Mouse (Mus musculus): ENCODE measurements around the gene Brinp3. TPM values are rescaled to one million over a fixed set of nuclear protein-coding genes. Genes with fewer than 3 reads are reported as not detected.
"Not testable (repeated sequence)": the region's sequence is repeated elsewhere in the genome, so short reads cannot be mapped to it uniquely, and the experiment has no call there.

Gene Brinp3
- 1.0 and 1.2 TPM in 2 replicates for polyA plus RNA-seq (2012; rRNA removed)

GRCm38 (mm10) chr1:146494681-146495331, at the start of gene Brinp3:
Gene Brinp3, plus strand, starts transcription at chr1:146494760.
- no peak for DNase-seq (ENCODE audit: low spot score)

- DNase-seq (ENCODE audit: low spot score): no peak
Observed at GRCm38 (mm10) chr1:146494221-146494620, 339 bp upstream of the Brinp3 start.

- DNase-seq (ENCODE audit: low spot score): no peak
Observed at GRCm38 (mm10) chr1:146495386-146495785, 826 bp downstream of the Brinp3 start.

DNA sequence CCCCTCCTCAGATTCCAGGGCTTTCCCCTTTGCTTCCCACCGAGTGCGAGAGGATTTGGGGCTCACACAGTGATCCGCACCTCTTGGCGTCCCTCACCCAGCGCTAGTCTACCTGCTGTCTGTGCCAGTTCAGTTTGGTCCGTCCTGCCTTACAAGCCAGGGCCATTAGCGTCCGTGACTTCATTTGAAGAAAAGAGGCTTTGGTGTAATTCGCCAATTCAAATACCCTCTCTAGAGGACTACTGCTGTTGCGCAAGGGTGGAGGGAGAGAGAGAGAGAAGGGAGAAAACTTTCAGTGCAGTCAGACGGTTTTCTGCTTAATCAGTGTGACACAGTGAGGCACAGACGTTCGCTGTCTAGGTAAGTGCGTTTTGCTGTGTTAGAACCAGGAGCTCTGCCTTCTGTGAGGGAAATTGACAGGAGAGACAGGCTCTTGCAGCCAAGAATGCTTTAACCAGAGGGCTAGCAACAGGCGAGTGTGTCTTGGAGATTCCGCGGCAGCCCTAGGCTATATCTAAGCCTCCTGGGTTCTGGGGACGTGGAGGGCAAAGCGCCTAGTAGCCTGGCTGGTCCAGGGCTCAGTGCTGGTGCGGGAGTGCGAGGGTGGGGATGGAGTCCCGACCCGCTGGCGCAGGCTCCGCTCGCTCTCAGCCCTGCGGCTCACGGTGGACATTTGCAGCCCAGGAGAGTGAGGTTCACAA, 3.0 kb downstream of the Brinp3 start:
- DNase-seq (ENCODE audit: low spot score): peak; percentile 25

- DNase-seq (ENCODE audit: low spot score): no peak
Observed at GRCm38 (mm10) chr1:146498085-146498779, 3.7 kb downstream of the Brinp3 start.

- DNase-seq (ENCODE audit: low spot score): no peak
Observed at GRCm38 (mm10) chr1:146498780-146499114, 4.2 kb downstream of the Brinp3 start.

- no peak for DNase-seq (ENCODE audit: low spot score)
Observed at GRCm38 (mm10) chr1:146515377-146515776, 20.8 kb downstream of the Brinp3 start.

DNA sequence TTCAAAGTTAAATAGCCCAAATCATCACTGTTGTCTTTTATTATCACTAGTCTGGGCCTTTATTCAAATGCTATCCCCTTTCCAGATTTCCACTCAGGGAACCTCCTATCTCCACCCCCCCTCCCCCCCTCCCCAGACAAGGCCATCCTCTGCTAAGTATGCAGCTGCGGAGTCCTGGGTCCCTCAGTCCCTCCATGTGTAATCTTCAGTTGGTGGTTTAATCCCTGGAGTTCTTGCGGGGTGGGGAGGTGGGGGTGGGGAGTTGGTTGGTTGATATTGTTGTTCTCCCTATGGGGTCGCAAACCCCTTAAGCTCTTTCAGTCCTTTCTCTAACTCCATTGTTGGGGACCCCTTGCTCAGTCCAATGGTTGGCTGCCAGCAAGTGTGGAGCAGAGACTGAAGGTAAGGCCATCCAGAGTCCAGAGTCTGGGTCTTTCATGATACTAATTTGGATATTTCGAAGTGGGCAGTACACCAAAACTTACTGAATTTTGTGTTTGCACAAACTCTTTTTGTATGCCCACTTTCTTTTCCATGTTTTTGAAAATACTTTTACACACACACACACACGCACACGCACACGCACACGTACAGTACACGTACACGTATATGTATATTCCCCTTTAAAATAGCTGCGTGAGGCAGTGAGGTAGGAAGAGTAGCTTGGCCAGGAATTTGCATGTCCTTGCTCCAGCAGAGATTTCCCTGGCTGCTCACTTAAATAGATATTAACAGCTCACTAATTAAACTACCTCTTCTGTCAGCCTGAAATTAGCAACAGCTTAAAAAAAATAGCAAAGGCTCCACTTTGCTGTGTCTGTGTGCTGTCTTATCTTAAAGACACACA, 29.4 kb downstream of the Brinp3 start:
- no peak for DNase-seq (ENCODE audit: low spot score)

DNA sequence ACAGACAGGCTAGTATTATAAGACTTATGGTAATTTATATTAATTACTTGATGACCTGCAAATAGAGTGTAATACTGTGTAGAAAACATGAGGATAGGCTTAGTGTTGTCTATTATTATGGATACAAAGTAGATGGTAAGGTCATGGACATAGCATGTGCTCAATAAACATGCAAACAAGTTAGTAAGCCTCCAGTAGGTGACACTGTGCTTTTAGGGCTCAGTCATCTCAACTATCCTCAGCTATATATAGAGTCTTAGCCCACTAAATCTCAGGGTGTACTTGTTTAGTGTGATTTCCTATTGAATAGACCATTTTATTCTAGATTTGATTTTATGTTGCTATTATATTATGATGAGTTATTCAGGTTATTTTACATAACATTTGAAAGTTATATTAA, 34.0 kb downstream of the Brinp3 start:
- DNase-seq (ENCODE audit: low spot score): no peak

- DNase-seq (ENCODE audit: low spot score): no peak
Observed at GRCm38 (mm10) chr1:146546847-146547428, 52.4 kb downstream of the Brinp3 start.

- no peak for DNase-seq (ENCODE audit: low spot score)
Observed at GRCm38 (mm10) chr1:146556982-146557381, 62.4 kb downstream of the Brinp3 start.

- no peak for DNase-seq (ENCODE audit: low spot score)
Observed at GRCm38 (mm10) chr1:146562144-146562543, 67.6 kb downstream of the Brinp3 start.

DNA sequence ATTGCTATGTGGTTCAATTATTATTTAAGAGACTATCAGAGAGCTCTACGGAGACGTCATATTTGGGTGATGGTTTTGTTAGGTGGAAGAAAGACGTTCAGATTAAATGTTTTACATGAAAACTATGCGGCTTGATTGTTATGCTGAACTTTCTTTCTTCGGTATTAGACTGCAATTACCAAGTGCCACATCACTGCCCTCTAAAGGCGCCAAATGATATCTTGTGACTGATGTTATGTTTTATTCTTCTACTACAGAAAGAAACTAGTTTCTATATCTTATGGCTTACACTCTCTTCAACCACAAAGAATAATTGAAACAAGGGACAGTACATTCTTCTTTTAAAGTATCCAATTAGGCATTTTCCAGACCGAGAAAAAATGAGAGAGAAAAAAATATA, 89.6 kb downstream of the Brinp3 start:
- DNase-seq (ENCODE audit: low spot score): no peak

GRCm38 (mm10) chr1:146632895-146633294, 138.3 kb downstream of the Brinp3 start:
- DNase-seq (ENCODE audit: low spot score): no peak

DNA sequence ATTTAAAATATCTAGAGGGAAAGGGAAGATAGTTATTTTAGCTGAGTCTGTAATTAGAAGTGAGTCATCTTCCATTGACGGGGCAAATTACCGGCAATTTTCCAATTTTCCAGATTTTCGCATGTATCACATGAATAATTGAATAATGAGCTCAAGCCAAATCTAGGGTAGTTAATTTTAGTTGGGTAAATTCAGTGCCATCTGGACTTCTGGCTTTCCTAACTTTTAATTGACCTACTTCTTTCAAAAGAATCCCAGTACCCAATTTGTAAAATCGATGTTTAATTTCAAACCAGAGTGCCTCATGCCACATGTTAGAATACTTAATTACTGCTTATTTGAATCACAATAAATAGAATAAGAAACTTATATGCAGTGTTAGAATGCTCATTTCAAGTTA, 162.7 kb downstream of the Brinp3 start:
- no peak for DNase-seq (ENCODE audit: low spot score)

DNA sequence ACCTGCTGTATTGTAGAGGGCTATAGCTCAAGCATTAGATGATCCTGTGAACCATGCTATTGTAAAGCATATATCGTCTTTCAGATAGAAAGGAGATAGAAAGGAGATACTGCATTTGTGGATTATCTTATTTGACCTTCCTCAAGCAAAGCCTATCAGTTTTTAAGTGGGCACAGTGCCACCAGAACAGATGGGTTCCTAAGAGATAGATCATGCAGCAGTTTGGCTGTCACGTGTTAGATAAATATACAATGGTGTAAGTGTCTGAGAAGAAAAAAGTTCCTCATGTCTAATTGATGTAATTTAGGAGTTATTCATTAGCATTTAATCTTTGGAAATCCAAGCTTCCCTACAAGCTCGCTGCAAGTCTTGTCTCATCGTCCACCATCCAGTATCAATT, 206.2 kb downstream of the Brinp3 start:
- DNase-seq (ENCODE audit: low spot score): no peak

- DNase-seq (ENCODE audit: low spot score): no peak
Observed at GRCm38 (mm10) chr1:146719556-146719955, 225.0 kb downstream of the Brinp3 start.

GRCm38 (mm10) chr1:146724784-146725513, 230.4 kb downstream of the Brinp3 start:
- DNase-seq (ENCODE audit: low spot score): not testable (repeated sequence)

GRCm38 (mm10) chr1:146751066-146751465, 256.5 kb downstream of the Brinp3 start:
- no peak for DNase-seq (ENCODE audit: low spot score)

DNA sequence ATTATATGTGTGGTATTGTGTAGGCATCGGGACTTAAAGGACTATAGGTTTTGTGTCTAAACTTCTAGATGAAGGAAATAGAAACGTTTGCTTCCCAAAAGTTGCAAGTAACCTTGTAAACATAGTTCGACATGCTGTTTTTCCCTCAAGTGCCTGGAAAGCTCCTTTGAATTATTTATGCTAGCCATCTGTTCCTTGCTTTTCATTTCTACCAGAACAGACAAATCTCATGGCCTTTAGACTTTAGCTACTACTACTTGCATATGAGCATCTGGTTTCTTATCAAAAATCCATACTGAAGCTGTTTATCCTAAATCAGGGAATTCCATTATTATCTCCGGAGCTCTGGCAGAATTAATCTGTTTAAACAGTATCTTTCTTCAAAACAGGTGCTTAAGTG, 288.7 kb downstream of the Brinp3 start:
- no peak for DNase-seq (ENCODE audit: low spot score)

DNA sequence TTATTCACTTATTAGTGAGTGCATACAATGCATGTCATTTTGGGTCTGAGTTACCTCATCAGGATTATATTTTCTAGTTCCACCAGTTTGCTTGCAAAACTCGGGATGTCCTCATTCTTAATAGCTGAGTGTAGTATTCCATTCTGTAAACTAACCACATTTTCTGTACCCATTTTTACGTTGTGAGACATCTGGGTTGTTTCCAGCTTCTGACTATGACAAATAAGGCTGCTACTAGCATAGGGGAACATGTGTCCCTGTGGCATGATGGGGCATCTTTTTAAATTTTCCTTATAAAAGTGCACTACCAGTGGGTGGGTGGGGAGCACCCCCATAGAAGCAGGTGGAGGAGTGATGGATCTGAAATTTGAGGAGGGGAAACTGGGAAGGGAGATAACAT, 292.7 kb downstream of the Brinp3 start:
- DNase-seq (ENCODE audit: low spot score): no peak

Data from urinary bladder, adult 2 months (tissue).